In genomic region chr6:29263650-29264455, GRCm38 (mm10) we compare ENCODE assay signal across 10 mouse cellular contexts. TPM values are rescaled to one million over a fixed set of nuclear protein-coding genes. Genes with fewer than 3 reads are reported as not detected.
DNase-seq lines count a peak whose midpoint lies in the region; ATAC-seq and TF ChIP-seq lines count a peak whose summit lies in the region.
"Had no signal": no experiment of that assay in that cellular context is flagged by ENCODE, and none has a peak within 500 bp of the region (broad histone marks: within the 10 kb centered on the region; RNA-seq: fewer than 3 reads in every experiment).

No protein-coding gene starts in this region.

- no peak overlapping the region for H3K4me3 ChIP-seq in neural tube, embryonic 13.5 days
- H3K4me3 ChIP-seq in thymus, adult 2 months (ENCODE audit: control insufficient read depth, insufficient read depth, low read length), result no peak overlapping the region
- H3K4me3 ChIP-seq in lung, postnatal 0 days (ENCODE audit: low read depth, low read length), result no peak overlapping the region

- no peak for TF ChIP-seq CTCF in thymus, adult 2 months (IDR thresholded peaks at IDR 0.05; ENCODE audit: borderline replicate concordance, control insufficient read depth, extremely low read depth, insufficient read depth, low read length, poor library complexity)
- TF ChIP-seq CTCF in lung, postnatal 0 days (IDR thresholded peaks at IDR 0.05), result no peak

- H3K36me3 ChIP-seq in neural tube, embryonic 13.5 days, result no peaks in the 10 kb centered on the region
- no peaks in the 10 kb centered on the region for H3K36me3 ChIP-seq in thymus, adult 2 months (ENCODE audit: control insufficient read depth, insufficient read depth, low read length)
- no peaks in the 10 kb centered on the region for H3K36me3 ChIP-seq in lung, postnatal 0 days (ENCODE audit: insufficient read depth, low read length)

- no peak for TF ChIP-seq POLR2A in thymus, adult 2 months (IDR thresholded peaks at IDR 0.05; ENCODE audit: control insufficient read depth, extremely low read depth, insufficient read depth, low read length, poor library complexity)

- H3K9me3 ChIP-seq in neural tube, embryonic 13.5 days, result no peaks in the 10 kb centered on the region
- no peaks in the 10 kb centered on the region for H3K9me3 ChIP-seq in lung, postnatal 0 days (ENCODE audit: low read length)

- H3K4me2 ChIP-seq in neural tube, embryonic 13.5 days, result no peak overlapping the region
- H3K4me2 ChIP-seq in lung, postnatal 0 days (replicated peaks; ENCODE audit: low read depth, low read length), result no peak overlapping the region
- H3K4me2 ChIP-seq: lung, embryonic 14.5 days had no signal

- no peaks in the 10 kb centered on the region for H3K27me3 ChIP-seq in neural tube, embryonic 13.5 days
- no peaks in the 10 kb centered on the region for H3K27me3 ChIP-seq in thymus, adult 2 months (ENCODE audit: control insufficient read depth, insufficient read depth, low read length)
- H3K27me3 ChIP-seq in lung, postnatal 0 days (replicated peaks; ENCODE audit: insufficient read depth, low read length), result no peaks in the 10 kb centered on the region

- H3K9ac ChIP-seq in neural tube, embryonic 13.5 days, result no peak overlapping the region
- no peak overlapping the region for H3K9ac ChIP-seq in lung, postnatal 0 days (replicated peaks; ENCODE audit: low read depth)
- H3K9ac ChIP-seq: lung, embryonic 14.5 days had no signal

- no peak for TF ChIP-seq EP300 in lung, postnatal 0 days (IDR thresholded peaks at IDR 0.05)

- 41% methylated on average over 6 of the region's 6 CpGs for WGBS in neural tube, embryonic 13.5 days
- WGBS in thymus, adult 2 months, result 82% methylated on average over 6 of the region's 6 CpGs
- 61% methylated on average over 6 of the region's 6 CpGs for WGBS in lung, postnatal 0 days

- ATAC-seq in neural tube, embryonic 13.5 days (ENCODE audit: low read depth), result peak; percentile 50
- ATAC-seq in lung, postnatal 0 days, result no peak; the same call in 1 of the 2 replicates

- no peak overlapping the region; the same call in 1 of the 2 replicates for H3K27ac ChIP-seq in neural tube, embryonic 13.5 days (replicated peaks)
- no peak overlapping the region for H3K27ac ChIP-seq in thymus, adult 2 months (ENCODE audit: control insufficient read depth, insufficient read depth, low read length)
- H3K27ac ChIP-seq in lung, postnatal 0 days (ENCODE audit: low read length), result no peak overlapping the region

- DNase-seq in neural tube, embryonic 10.5 days (ENCODE audit: extremely low spot score, low spot score), result no peak
- DNase-seq in gastrocnemius, postnatal 25 days, result peak; percentile 84
- peak; percentile 75 to 77 for DNase-seq in layer of hippocampus, postnatal 10 days (ENCODE audit: low spot score in 2 of 2)
- DNase-seq in right cerebral cortex, adult 18-20 months, result peak; percentile 43
- DNase-seq in thymus, postnatal 0 days (ENCODE audit: low spot score), result no peak
- DNase-seq in thymus, adult 2 months, result no peak
- no peak for DNase-seq in lung, postnatal 0 days (ENCODE audit: low spot score)
- DNase-seq: lung, embryonic 14.5 days had no signal

- peaks cover 8% of the 10 kb centered on the region for H3K4me1 ChIP-seq in neural tube, embryonic 13.5 days (replicated peaks)
- peaks cover 15% of the 10 kb centered on the region for H3K4me1 ChIP-seq in thymus, adult 2 months (replicated peaks; ENCODE audit: control insufficient read depth, insufficient read depth, low read length)
- no peaks in the 10 kb centered on the region for H3K4me1 ChIP-seq in lung, postnatal 0 days (ENCODE audit: insufficient read depth, low read depth, low read length)

RNA-seq across cellular contexts. Expression of gene Hilpda, which starts 8.4 kb away (rescaled TPM):
- polyA plus RNA-seq in neural tube, embryonic 13.5 days (2015; fragmentation: Nextera tagmentation; extraction: Ambion mirVana), result 34.6 and 36.6 TPM in 2 replicates
- total RNA-seq in gastrocnemius, postnatal 25 days (2021), result 1 to 10 TPM; 3.5 to 4.2 TPM
- total RNA-seq in layer of hippocampus, postnatal 10 days (2021), result 1 to 10 TPM; 7.3 to 7.6 TPM
- polyA plus RNA-seq in thymus, postnatal 0 days (2015; fragmentation: Nextera tagmentation; extraction: Ambion mirVana), result 55.2 and 59.9 TPM in 2 replicates
- 31.3 and 35.9 TPM in 2 replicates for polyA plus RNA-seq in thymus, adult 2 months (2012; rRNA removed)
- 126 and 150 TPM in 2 replicates for polyA plus RNA-seq in lung, postnatal 0 days (2015; fragmentation: Nextera tagmentation; extraction: Ambion mirVana)

RNA-seq across cellular contexts. Expression of gene Fam71f2, which starts 15.5 kb away (rescaled TPM):
- 0.43 and 0.63 TPM in 2 replicates for polyA plus RNA-seq in neural tube, embryonic 13.5 days (2015; fragmentation: Nextera tagmentation; extraction: Ambion mirVana)
- not detected for total RNA-seq in gastrocnemius, postnatal 25 days (2021)
- not detected for total RNA-seq in layer of hippocampus, postnatal 10 days (2021)
- 0.61 and 0.73 TPM in 2 replicates for polyA plus RNA-seq in thymus, postnatal 0 days (2015; fragmentation: Nextera tagmentation; extraction: Ambion mirVana)
- 2.5 and 2.7 TPM in 2 replicates for polyA plus RNA-seq in thymus, adult 2 months (2012; rRNA removed)
- polyA plus RNA-seq in lung, postnatal 0 days (2015; fragmentation: Nextera tagmentation; extraction: Ambion mirVana), result 0.79 and 1.2 TPM in 2 replicates

RNA-seq across cellular contexts. Expression of gene Impdh1, which starts 47.7 kb away (rescaled TPM):
- polyA plus RNA-seq in neural tube, embryonic 13.5 days (2015; fragmentation: Nextera tagmentation; extraction: Ambion mirVana), result 84.7 and 91.1 TPM in 2 replicates
- 10 to 100 TPM; 13.6 to 15.5 TPM for total RNA-seq in gastrocnemius, postnatal 25 days (2021)
- 10 to 100 TPM; 84.5 to 87.2 TPM for total RNA-seq in layer of hippocampus, postnatal 10 days (2021)
- 138 and 141 TPM in 2 replicates for polyA plus RNA-seq in thymus, postnatal 0 days (2015; fragmentation: Nextera tagmentation; extraction: Ambion mirVana)
- polyA plus RNA-seq in thymus, adult 2 months (2012; rRNA removed), result 323 and 354 TPM in 2 replicates
- 93.8 and 106 TPM in 2 replicates for polyA plus RNA-seq in lung, postnatal 0 days (2015; fragmentation: Nextera tagmentation; extraction: Ambion mirVana)

RNA-seq across cellular contexts. Expression of gene Fam71f1, which starts 55.1 kb away (rescaled TPM):
- not detected in 2 replicates for polyA plus RNA-seq in neural tube, embryonic 13.5 days (2015; fragmentation: Nextera tagmentation; extraction: Ambion mirVana)
- not detected for total RNA-seq in gastrocnemius, postnatal 25 days (2021)
- not detected for total RNA-seq in layer of hippocampus, postnatal 10 days (2021)
- polyA plus RNA-seq in thymus, postnatal 0 days (2015; fragmentation: Nextera tagmentation; extraction: Ambion mirVana), result not detected in 2 replicates
- not detected in 2 replicates for polyA plus RNA-seq in thymus, adult 2 months (2012; rRNA removed)
- not detected in 2 replicates for polyA plus RNA-seq in lung, postnatal 0 days (2015; fragmentation: Nextera tagmentation; extraction: Ambion mirVana)
- polyA plus RNA-seq: lung, embryonic 14.5 days; stomach, embryonic 16.5 days had no signal

Comparison
In these comparisons a context has a peak if more than half of its experiments do, and no peak if none do; other contexts are left out.
1. DNase-seq: peak in gastrocnemius, postnatal 25 days (single experiment), layer of hippocampus, postnatal 10 days (2 of 2) and right cerebral cortex, adult 18-20 months (single experiment); none in neural tube, embryonic 10.5 days (single experiment), thymus, postnatal 0 days (single experiment), thymus, adult 2 months (single experiment) and lung, postnatal 0 days (single experiment).